Mouse (Mus musculus): ENCODE measurements around the gene Scn11a. TPM values are rescaled to one million over a fixed set of nuclear protein-coding genes. Genes with fewer than 3 reads are reported as not detected.

The Scn11a gene
- total and polyA plus RNA-seq, 3 experiments = 0.13 to 0.54 (median 0.13) TPM

GRCm38 (mm10) chr9:119725293-119725862 is 99.9 kb downstream of the Scn11a start:
- TF ChIP-seq ZKSCAN1 (IDR thresholded peaks at IDR 0.05; ENCODE audit: borderline replicate concordance, low read depth, low read length) = no peak
- TF ChIP-seq USF2 (conservative IDR thresholded peaks at IDR 0.05; ENCODE audit: low read depth, low read length) = no peak
- TF ChIP-seq BHLHE40 (IDR thresholded peaks at IDR 0.05; ENCODE audit: low read depth, low read length) = no peak
- no peak for TF ChIP-seq ZMIZ1 (IDR thresholded peaks at IDR 0.05; ENCODE audit: low read depth, low read length)
- no peak for TF ChIP-seq IRF4 (IDR thresholded peaks at IDR 0.05; ENCODE audit: low read depth, low read length)
- TF ChIP-seq USF1 (IDR thresholded peaks at IDR 0.05; ENCODE audit: low read depth, low read length) = no peak
- no peak for TF ChIP-seq MAX (IDR thresholded peaks at IDR 0.05; ENCODE audit: low read length)
- no peak for TF ChIP-seq MAFK (IDR thresholded peaks at IDR 0.05; ENCODE audit: insufficient replicate concordance, low read length)
- TF ChIP-seq MAZ (IDR thresholded peaks at IDR 0.05; ENCODE audit: low read depth, low read length) = no peak
- no peak for TF ChIP-seq MYC (IDR thresholded peaks at IDR 0.05; ENCODE audit: low read depth, low read length)
- TF ChIP-seq POLR2AphosphoS2 (IDR thresholded peaks at IDR 0.05; ENCODE audit: low read depth, low read length) = no peak
- no peak for TF ChIP-seq HCFC1 (IDR thresholded peaks at IDR 0.05; ENCODE audit: low read depth, low read length)
- no peak for TF ChIP-seq TCF12 (IDR thresholded peaks at IDR 0.05; ENCODE audit: low read depth, low read length)
- TF ChIP-seq MEF2A (IDR thresholded peaks at IDR 0.05; ENCODE audit: borderline replicate concordance, low read depth, low read length) = no peak
- no peak for TF ChIP-seq ZNF384 (IDR thresholded peaks at IDR 0.05; ENCODE audit: low read depth, low read length)
- TF ChIP-seq NELFE (IDR thresholded peaks at IDR 0.05; ENCODE audit: low read depth, low read length) = no peak
- no peak for TF ChIP-seq RAD21 (IDR thresholded peaks at IDR 0.05; ENCODE audit: low read depth, low read length)
- TF ChIP-seq JUND (conservative IDR thresholded peaks at IDR 0.05; ENCODE audit: low read depth, low read length) = no peak
- no peak for TF ChIP-seq CHD2 (IDR thresholded peaks at IDR 0.05; ENCODE audit: low read length)
- dilution Hi-C loops (cut with MboI; ENCODE audit: extremely low pct_ligation_motif_present, extremely low pct_unique_long_range_greater_than_20kb, low sequenced_read_pairs) = no loop called here
- H3K4me3 ChIP-seq (replicated peaks in 1 of 3; ENCODE audit: low read depth in 2 of 3, low read length in 2 of 3, poor library complexity in 1 of 3) = no peak overlapping the region
- peaks cover 74% of the 10 kb centered on the region for H3K27me3 ChIP-seq (replicated peaks)
- no peak overlapping the region for H3K27ac ChIP-seq (ENCODE audit: insufficient read depth, low read depth)
- H3K9ac ChIP-seq (ENCODE audit: insufficient read depth, low read depth) = no peak overlapping the region
- in situ Hi-C loops (cut with MboI; ENCODE audit: low pct_ligation_motif_present, low pct_unique_long_range_greater_than_20kb, low sequenced_read_pairs) = no loop called here
- no peaks in the 10 kb centered on the region for H3K36me3 ChIP-seq (replicated peaks in 1 of 2; ENCODE audit: control insufficient read depth in 1 of 2, insufficient read depth in 1 of 2, low read length in 1 of 2)
- no peak for DNase-seq (ENCODE audit: extremely low read depth)
- no peaks in the 10 kb centered on the region for H3K4me1 ChIP-seq (ENCODE audit: control insufficient read depth in 1 of 2, insufficient read depth in 2 of 2)
- no peaks in the 10 kb centered on the region for H3K9me3 ChIP-seq (replicated peaks; ENCODE audit: low read length)
- no peaks in the 10 kb centered on the region for H3K79me2 ChIP-seq (replicated peaks; ENCODE audit: control insufficient read depth, extremely low read depth, insufficient read depth, poor library complexity, severe bottlenecking)
- no peak overlapping the region for H3K4me2 ChIP-seq (ENCODE audit: insufficient read depth, low read depth, poor library complexity, severe bottlenecking)

- Histone ChIP-seq H3K9ac (ENCODE audit: insufficient read depth, low read depth) (no peak within 1 kb of the TSS), H3K27me3 (replicated peaks) (peaks cover 92% of the 10 kb centered on the region), H3K4me1 (ENCODE audit: control insufficient read depth in 1 of 2, insufficient read depth in 2 of 2) (no peaks in the 10 kb centered on the region), H3K4me2 (ENCODE audit: insufficient read depth, low read depth, poor library complexity, severe bottlenecking) (no peak within 1 kb of the TSS), H3K27ac (ENCODE audit: insufficient read depth, low read depth) (no peak within 1 kb of the TSS), H3K79me2 (replicated peaks; ENCODE audit: control insufficient read depth, extremely low read depth, insufficient read depth, poor library complexity, severe bottlenecking) (no peaks in the 10 kb centered on the region), H3K4me3 (replicated peaks in 1 of 3; ENCODE audit: low read depth in 2 of 3, low read length in 2 of 3, poor library complexity in 1 of 3) (no peak within 1 kb of the TSS), H3K36me3 (replicated peaks in 1 of 2; ENCODE audit: control insufficient read depth in 1 of 2, insufficient read depth in 1 of 2, low read length in 1 of 2) (no peaks in the 10 kb centered on the region), H3K9me3 (replicated peaks; ENCODE audit: low read length) (no peaks in the 10 kb centered on the region)
- no peak for DNase-seq (ENCODE audit: extremely low read depth)
- TF ChIP-seq ZNF384 (IDR thresholded peaks at IDR 0.05; ENCODE audit: low read depth, low read length) = no peak
- no peak for TF ChIP-seq NELFE (IDR thresholded peaks at IDR 0.05; ENCODE audit: low read depth, low read length)
- no peak for TF ChIP-seq ZMIZ1 (IDR thresholded peaks at IDR 0.05; ENCODE audit: low read depth, low read length)
- no peak for TF ChIP-seq POLR2A (IDR thresholded peaks at IDR 0.05; ENCODE audit: low read depth, low read length)
- no peak for TF ChIP-seq PAX5 (IDR thresholded peaks at IDR 0.05; ENCODE audit: low read length)
- TF ChIP-seq SIN3A (IDR thresholded peaks at IDR 0.05; ENCODE audit: low read length) = no peak
- TF ChIP-seq MAX (IDR thresholded peaks at IDR 0.05; ENCODE audit: low read length) = no peak
- TF ChIP-seq KAT2A (IDR thresholded peaks at IDR 0.05; ENCODE audit: insufficient replicate concordance, low read length) = no peak
- no peak for TF ChIP-seq UBTF (IDR thresholded peaks at IDR 0.05; ENCODE audit: low read depth, low read length)
- no peak for TF ChIP-seq JUN (IDR thresholded peaks at IDR 0.05; ENCODE audit: insufficient read depth, low read depth, low read length)
- TF ChIP-seq TBP (conservative IDR thresholded peaks at IDR 0.05; ENCODE audit: low read depth, low read length) = no peak
- TF ChIP-seq ZC3H11A (IDR thresholded peaks at IDR 0.05; ENCODE audit: low read depth, low read length) = no peak
- no peak for TF ChIP-seq SMC3 (IDR thresholded peaks at IDR 0.05; ENCODE audit: low read depth, low read length)
- TF ChIP-seq CHD2 (IDR thresholded peaks at IDR 0.05; ENCODE audit: low read length) = no peak
- TF ChIP-seq IRF4 (IDR thresholded peaks at IDR 0.05; ENCODE audit: low read depth, low read length) = no peak
- TF ChIP-seq RCOR1 (conservative IDR thresholded peaks at IDR 0.05; ENCODE audit: low read depth, low read length) = no peak
- no peak for TF ChIP-seq MXI1 (IDR thresholded peaks at IDR 0.05; ENCODE audit: low read depth, low read length)
- no peak for TF ChIP-seq GABPA (IDR thresholded peaks at IDR 0.05; ENCODE audit: insufficient replicate concordance, low read depth, low read length)
- no peak for TF ChIP-seq RAD21 (IDR thresholded peaks at IDR 0.05; ENCODE audit: low read depth, low read length)
- TF ChIP-seq ETS1 (conservative IDR thresholded peaks at IDR 0.05; ENCODE audit: low read depth, low read length) = no peak
- dilution Hi-C loops (cut with MboI; ENCODE audit: extremely low pct_ligation_motif_present, extremely low pct_unique_long_range_greater_than_20kb, low sequenced_read_pairs) = no loop called here
- in situ Hi-C loops (cut with MboI; ENCODE audit: low pct_ligation_motif_present, low pct_unique_long_range_greater_than_20kb, low sequenced_read_pairs) = no loop called here
Observed at GRCm38 (mm10) chr9:119719222-119719621, 106.0 kb downstream of the Scn11a start, which contains the start of gene Scn10a. Gene Scn10a (minus strand): TSS chr9:119719322.

Measured in CH12.LX (cell line).